Mouse (Mus musculus) right cerebral cortex, postnatal 25 days (tissue): ENCODE measurements around the gene Adamts16.

Experiments used
- DNase-seq: peaks from one replicate; pipeline ENCODE4 v3.0.0; 2022

Gene Adamts16

GRCm38 (mm10) chr13:70831041-70831440 lies 10.6 kb downstream of the Adamts16 start:
- no peak for DNase-seq

- DNase-seq, result no peak
These were observed 14.1 kb downstream of the Adamts16 start for GRCm38 (mm10) chr13:70827507-70827906.

- no peak for DNase-seq
These were observed 16.3 kb downstream of the Adamts16 start for GRCm38 (mm10) chr13:70825265-70825664.

- no peak for DNase-seq
These were observed 17.9 kb downstream of the Adamts16 start for GRCm38 (mm10) chr13:70823757-70824156.

GRCm38 (mm10) chr13:70818982-70819381 lies 22.6 kb downstream of the Adamts16 start:
- DNase-seq, result no peak

- no peak for DNase-seq
These were observed 27.2 kb downstream of the Adamts16 start for GRCm38 (mm10) chr13:70814423-70814822.

GRCm38 (mm10) chr13:70805506-70805905 lies 36.1 kb downstream of the Adamts16 start:
- no peak for DNase-seq

- no peak for DNase-seq
These were observed 38.8 kb downstream of the Adamts16 start for GRCm38 (mm10) chr13:70802849-70803248.

GRCm38 (mm10) chr13:70799322-70799721 lies 42.3 kb downstream of the Adamts16 start:
- DNase-seq, result no peak

GRCm38 (mm10) chr13:70798396-70798795 lies 43.2 kb downstream of the Adamts16 start:
- peak; percentile 27 for DNase-seq

GRCm38 (mm10) chr13:70794074-70794572 lies 47.5 kb downstream of the Adamts16 start:
- DNase-seq, result peak; percentile 24

- no peak for DNase-seq
These were observed 48.0 kb downstream of the Adamts16 start for GRCm38 (mm10) chr13:70793660-70794059.

GRCm38 (mm10) chr13:70792950-70793349 lies 48.7 kb downstream of the Adamts16 start:
- DNase-seq, result no peak

- DNase-seq, result no peak
These were observed 51.8 kb downstream of the Adamts16 start for GRCm38 (mm10) chr13:70789806-70790205.

- DNase-seq, result no peak
These were observed 52.6 kb downstream of the Adamts16 start for GRCm38 (mm10) chr13:70789022-70789421.

GRCm38 (mm10) chr13:70785078-70785477 lies 56.5 kb downstream of the Adamts16 start:
- DNase-seq, result no peak

GRCm38 (mm10) chr13:70784126-70784525 lies 57.5 kb downstream of the Adamts16 start:
- DNase-seq, result no peak

- DNase-seq, result no peak
These were observed 61.8 kb downstream of the Adamts16 start for GRCm38 (mm10) chr13:70779781-70780180.

GRCm38 (mm10) chr13:70778872-70779554 lies 62.6 kb downstream of the Adamts16 start:
- DNase-seq, result no peak

GRCm38 (mm10) chr13:70771100-70771499 lies 70.5 kb downstream of the Adamts16 start:
- DNase-seq, result no peak

- DNase-seq, result no peak
These were observed 72.5 kb downstream of the Adamts16 start for GRCm38 (mm10) chr13:70769156-70769555.

GRCm38 (mm10) chr13:70767462-70767861 lies 74.1 kb downstream of the Adamts16 start:
- no peak for DNase-seq

- no peak for DNase-seq
These were observed 76.9 kb downstream of the Adamts16 start for GRCm38 (mm10) chr13:70764682-70765081.

- DNase-seq, result no peak
These were observed 79.0 kb downstream of the Adamts16 start for GRCm38 (mm10) chr13:70762586-70762985.

GRCm38 (mm10) chr13:70761312-70761711 lies 80.3 kb downstream of the Adamts16 start:
- DNase-seq, result no peak
